Mouse (Mus musculus): ENCODE data around the gene Zbtb8os.

DNA sequence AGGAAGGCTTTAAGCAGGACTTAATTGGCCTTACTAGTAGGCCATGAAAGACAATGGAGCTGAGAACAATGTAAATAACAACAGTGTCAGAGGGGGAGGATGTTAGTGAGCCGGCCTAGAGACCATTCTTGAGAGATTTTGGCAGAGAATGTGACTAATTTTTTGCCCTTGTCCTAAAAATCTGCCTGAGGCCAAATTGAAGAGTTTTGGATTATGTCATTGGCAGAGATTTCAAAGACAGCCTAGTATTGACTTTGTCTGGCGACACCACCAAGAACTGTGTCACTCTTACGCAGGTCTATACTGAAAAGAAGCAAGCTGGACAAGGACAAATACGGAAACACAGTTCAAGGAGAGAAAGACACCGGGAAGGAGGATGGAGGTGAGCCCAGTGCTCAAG, 27.3 kb downstream of the Zbtb8os start:
- TF ChIP-seq CTCF (IDR thresholded peaks at IDR 0.05; ENCODE audit: low read depth) (no peak), EP300 (IDR thresholded peaks at IDR 0.05; ENCODE audit: low read depth) (no peak)

Measured in liver, embryonic 14.5 days (tissue).